Mouse (Mus musculus): ENCODE measurements around the gene Grid1. TPM values are rescaled to one million over a fixed set of nuclear protein-coding genes. Genes with fewer than 3 reads are reported as not detected.

Grid1 gene
- polyA plus RNA-seq, 1 experiment from 2014 or later, result 6.2 TPM

GRCm38 (mm10) chr14:34919221-34919620 is 99.3 kb downstream of the Grid1 start:
- H3K4me1 ChIP-seq (ENCODE audit: control insufficient read depth, insufficient read depth, low read length), result peaks cover 13% of the 10 kb centered on the region; the same call in 1 of the 2 replicates
- ATAC-seq, result no peak
- no peak overlapping the region for H3K9ac ChIP-seq (ENCODE audit: low read depth, low read length)
- H3K27me3 ChIP-seq (ENCODE audit: control insufficient read depth, insufficient read depth, low read depth, low read length), result no peaks in the 10 kb centered on the region
- no peak overlapping the region for H3K4me3 ChIP-seq (ENCODE audit: low read depth, low read length)
- H3K4me2 ChIP-seq (ENCODE audit: low read length), result no peak overlapping the region
- WGBS, result 48% methylated on average over 6 of the region's 6 CpGs
- no peak overlapping the region for H3K27ac ChIP-seq (ENCODE audit: low read length)
- H3K36me3 ChIP-seq (ENCODE audit: control insufficient read depth, insufficient read depth, low read length), result no peaks in the 10 kb centered on the region
- no peaks in the 10 kb centered on the region for H3K9me3 ChIP-seq (replicated peaks; ENCODE audit: control insufficient read depth, low read length, poor library complexity, severe bottlenecking)

DNA sequence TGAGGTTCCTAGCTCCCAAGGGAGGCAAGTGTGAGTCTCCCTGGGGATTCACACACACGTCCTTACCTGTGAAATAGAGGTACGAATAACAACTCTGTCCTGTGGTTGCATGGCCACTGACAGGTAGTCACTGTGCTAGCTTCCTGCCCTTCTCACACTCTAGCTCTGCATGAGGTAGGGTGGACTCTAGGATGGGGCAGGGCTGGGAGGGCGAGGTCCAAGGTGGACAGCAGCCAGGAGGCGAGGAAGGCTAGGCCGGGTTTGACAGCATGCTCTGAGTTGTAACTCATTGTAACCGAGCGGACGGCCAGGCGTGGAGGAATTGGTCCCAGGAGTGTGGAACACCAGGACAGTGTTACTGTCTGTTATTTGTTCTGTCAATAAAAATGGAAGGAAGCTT is 101.4 kb downstream of the Grid1 start:
- no peak overlapping the region for H3K4me2 ChIP-seq (ENCODE audit: low read length)
- peaks cover 11% of the 10 kb centered on the region; the same call in 1 of the 2 replicates for H3K4me1 ChIP-seq (ENCODE audit: control insufficient read depth, insufficient read depth, low read length)
- WGBS, result 83% methylated on average over 9 of the region's 9 CpGs
- no peak overlapping the region for H3K27ac ChIP-seq (ENCODE audit: low read length)
- ATAC-seq, result no peak
- no peak overlapping the region for H3K9ac ChIP-seq (ENCODE audit: low read depth, low read length)
- no peaks in the 10 kb centered on the region for H3K36me3 ChIP-seq (ENCODE audit: control insufficient read depth, insufficient read depth, low read length)
- no peak overlapping the region for H3K4me3 ChIP-seq (ENCODE audit: low read depth, low read length)
- no peaks in the 10 kb centered on the region for H3K27me3 ChIP-seq (ENCODE audit: control insufficient read depth, insufficient read depth, low read depth, low read length)
- no peaks in the 10 kb centered on the region for H3K9me3 ChIP-seq (replicated peaks; ENCODE audit: control insufficient read depth, low read length, poor library complexity, severe bottlenecking)

- Histone ChIP-seq H3K27ac (ENCODE audit: low read length) (no peak overlapping the region), H3K4me3 (ENCODE audit: low read depth, low read length) (no peak overlapping the region), H3K27me3 (ENCODE audit: control insufficient read depth, insufficient read depth, low read depth, low read length) (no peaks in the 10 kb centered on the region), H3K4me1 (ENCODE audit: control insufficient read depth, insufficient read depth, low read length) (peaks cover 3% of the 10 kb centered on the region; the same call in 1 of the 2 replicates), H3K9me3 (replicated peaks; ENCODE audit: control insufficient read depth, low read length, poor library complexity, severe bottlenecking) (no peaks in the 10 kb centered on the region), H3K36me3 (ENCODE audit: control insufficient read depth, insufficient read depth, low read length) (no peaks in the 10 kb centered on the region), H3K9ac (ENCODE audit: low read depth, low read length) (no peak overlapping the region), H3K4me2 (ENCODE audit: low read length) (no peak overlapping the region)
- WGBS, result 84% methylated on average over 5 of the region's 5 CpGs
- ATAC-seq, result no peak
Measured at GRCm38 (mm10) chr14:34925021-34925420, 105.1 kb downstream of the Grid1 start.

DNA sequence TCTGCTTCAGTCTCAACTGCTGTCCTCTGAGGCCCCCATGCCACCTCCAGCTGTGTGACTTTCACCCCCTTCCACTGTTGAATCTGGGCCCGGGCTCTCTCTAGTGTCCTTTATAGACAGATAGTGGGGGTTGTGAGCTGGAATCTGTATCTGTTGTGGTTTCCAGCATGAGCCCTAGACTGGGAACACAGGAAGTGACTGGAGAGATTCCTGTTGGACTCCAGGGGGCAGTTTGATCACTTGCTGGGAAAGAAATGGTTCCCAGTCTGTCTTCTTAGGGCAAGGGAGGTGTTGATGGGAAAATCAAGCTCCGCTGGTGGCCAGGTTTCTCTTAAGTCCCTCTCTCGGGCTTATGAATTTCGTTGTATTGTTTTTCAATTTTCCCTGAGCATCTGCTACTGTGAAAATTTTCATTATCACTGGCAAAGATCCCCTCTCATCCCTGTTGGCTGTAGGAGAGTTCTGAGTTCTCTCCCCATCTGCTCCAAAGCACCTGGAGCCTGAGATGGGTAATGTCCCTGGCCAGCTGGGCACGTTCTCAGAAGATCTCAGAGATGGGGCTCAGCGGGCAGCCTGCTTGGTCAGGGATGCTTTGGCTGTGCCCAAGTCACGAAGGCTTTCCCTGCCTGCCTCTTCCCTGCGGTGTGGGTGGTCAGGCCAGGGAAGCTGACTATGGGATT is 110.3 kb downstream of the Grid1 start:
- H3K4me1 ChIP-seq (ENCODE audit: control insufficient read depth, insufficient read depth, low read length), result peaks cover 9% of the 10 kb centered on the region
- H3K9ac ChIP-seq (ENCODE audit: low read depth, low read length), result no peak overlapping the region
- no peaks in the 10 kb centered on the region for H3K36me3 ChIP-seq (ENCODE audit: control insufficient read depth, insufficient read depth, low read length)
- ATAC-seq, result no peak
- 77% methylated on average over 8 of the region's 8 CpGs for WGBS
- no peak overlapping the region for H3K4me3 ChIP-seq (ENCODE audit: low read depth, low read length)
- H3K27ac ChIP-seq (ENCODE audit: low read length), result no peak overlapping the region
- no peak overlapping the region for H3K4me2 ChIP-seq (ENCODE audit: low read length)
- H3K27me3 ChIP-seq (ENCODE audit: control insufficient read depth, insufficient read depth, low read depth, low read length), result no peaks in the 10 kb centered on the region
- no peaks in the 10 kb centered on the region for H3K9me3 ChIP-seq (replicated peaks; ENCODE audit: control insufficient read depth, low read length, poor library complexity, severe bottlenecking)

DNA sequence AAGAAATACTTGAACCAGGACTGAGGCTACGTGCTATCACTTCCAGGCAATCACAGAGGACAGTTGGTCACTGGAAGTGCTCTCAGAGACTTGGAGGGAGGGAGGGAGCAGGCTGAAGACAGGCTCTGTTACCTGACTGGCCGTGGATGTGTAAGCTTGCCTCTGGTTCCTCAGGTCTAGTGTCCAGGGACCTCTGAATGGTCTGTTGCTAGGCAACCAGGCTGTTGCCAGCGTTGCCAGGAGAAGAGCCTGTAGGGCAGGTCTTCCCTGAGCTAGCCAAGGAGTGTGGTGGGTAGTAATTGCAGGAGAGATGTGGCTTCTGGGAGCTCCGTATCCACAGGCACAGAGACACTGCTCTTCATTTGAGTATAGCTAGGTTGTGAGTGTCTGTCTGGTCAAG is 113.3 kb downstream of the Grid1 start:
- peaks cover 20% of the 10 kb centered on the region for H3K4me1 ChIP-seq (ENCODE audit: control insufficient read depth, insufficient read depth, low read length)
- H3K9ac ChIP-seq (ENCODE audit: low read depth, low read length), result no peak overlapping the region
- H3K27me3 ChIP-seq (ENCODE audit: control insufficient read depth, insufficient read depth, low read depth, low read length), result no peaks in the 10 kb centered on the region
- H3K4me3 ChIP-seq (ENCODE audit: low read depth, low read length), result no peak overlapping the region
- H3K9me3 ChIP-seq (replicated peaks; ENCODE audit: control insufficient read depth, low read length, poor library complexity, severe bottlenecking), result no peaks in the 10 kb centered on the region
- 28% methylated on average over 4 of the region's 4 CpGs for WGBS
- no peak overlapping the region for H3K4me2 ChIP-seq (ENCODE audit: low read length)
- ATAC-seq, result peak; percentile 63
- no peaks in the 10 kb centered on the region for H3K36me3 ChIP-seq (ENCODE audit: control insufficient read depth, insufficient read depth, low read length)
- H3K27ac ChIP-seq (ENCODE audit: low read length), result no peak overlapping the region

DNA sequence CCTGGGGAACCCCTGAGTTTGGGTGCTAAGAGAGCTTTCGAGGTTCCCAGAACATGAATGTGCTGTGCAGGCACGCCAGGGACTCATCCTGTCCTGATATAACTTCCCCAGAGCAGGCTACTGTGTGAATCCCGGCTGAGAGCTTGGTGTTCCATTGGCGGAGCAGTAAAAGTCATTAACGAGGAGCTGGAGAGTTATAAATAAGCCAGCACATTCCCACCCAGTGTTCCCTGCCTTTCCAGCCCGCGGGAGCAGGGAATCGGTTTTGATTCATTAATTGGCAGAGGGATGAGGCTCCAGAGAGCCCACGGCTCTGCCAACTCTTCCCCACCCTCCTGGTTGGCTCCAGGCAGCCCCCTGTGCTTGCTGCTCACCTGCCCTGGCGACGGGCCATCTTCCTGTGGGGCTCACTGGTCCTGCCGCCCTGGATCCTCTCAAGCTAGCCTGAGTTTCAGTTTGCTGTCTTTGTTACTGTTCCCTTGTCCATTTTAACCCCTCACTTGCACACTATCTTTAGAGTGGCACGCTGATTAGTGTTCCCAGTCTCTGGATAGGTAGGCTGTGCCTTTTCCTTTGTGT is 116.4 kb downstream of the Grid1 start:
- Histone ChIP-seq H3K27me3 (ENCODE audit: control insufficient read depth, insufficient read depth, low read depth, low read length) (no peaks in the 10 kb centered on the region), H3K4me1 (ENCODE audit: control insufficient read depth, insufficient read depth, low read length) (peaks cover 20% of the 10 kb centered on the region), H3K36me3 (ENCODE audit: control insufficient read depth, insufficient read depth, low read length) (no peaks in the 10 kb centered on the region), H3K27ac (ENCODE audit: low read length) (no peak overlapping the region), H3K9me3 (replicated peaks; ENCODE audit: control insufficient read depth, low read length, poor library complexity, severe bottlenecking) (no peaks in the 10 kb centered on the region), H3K9ac (ENCODE audit: low read depth, low read length) (no peak overlapping the region), H3K4me2 (ENCODE audit: low read length) (peak overlapping the region; percentile 26; the same call in 1 of the 2 replicates), H3K4me3 (ENCODE audit: low read depth, low read length) (no peak overlapping the region)
- WGBS, result 45% methylated on average over 13 of the region's 13 CpGs
- ATAC-seq, result peak; percentile 39; the same call in 1 of the 2 replicates

GRCm38 (mm10) chr14:34944390-34944979 is 124.6 kb downstream of the Grid1 start:
- Histone ChIP-seq H3K9me3 (replicated peaks; ENCODE audit: control insufficient read depth, low read length, poor library complexity, severe bottlenecking) (no peaks in the 10 kb centered on the region), H3K36me3 (ENCODE audit: control insufficient read depth, insufficient read depth, low read length) (no peaks in the 10 kb centered on the region), H3K4me1 (ENCODE audit: control insufficient read depth, insufficient read depth, low read length) (peaks cover 14% of the 10 kb centered on the region), H3K27me3 (ENCODE audit: control insufficient read depth, insufficient read depth, low read depth, low read length) (no peaks in the 10 kb centered on the region), H3K4me2 (ENCODE audit: low read length) (no peak overlapping the region), H3K27ac (ENCODE audit: low read length) (no peak overlapping the region), H3K9ac (ENCODE audit: low read depth, low read length) (no peak overlapping the region), H3K4me3 (ENCODE audit: low read depth, low read length) (no peak overlapping the region)
- ATAC-seq, result no peak
- WGBS, result 85% methylated on average over 14 of the region's 14 CpGs

- Histone ChIP-seq H3K9me3 (replicated peaks; ENCODE audit: control insufficient read depth, low read length, poor library complexity, severe bottlenecking) (no peaks in the 10 kb centered on the region), H3K27me3 (ENCODE audit: control insufficient read depth, insufficient read depth, low read depth, low read length) (no peaks in the 10 kb centered on the region), H3K36me3 (ENCODE audit: control insufficient read depth, insufficient read depth, low read length) (no peaks in the 10 kb centered on the region), H3K27ac (ENCODE audit: low read length) (peak overlapping the region; percentile 77), H3K4me3 (ENCODE audit: low read depth, low read length) (no peak overlapping the region), H3K4me2 (ENCODE audit: low read length) (no peak overlapping the region), H3K4me1 (ENCODE audit: control insufficient read depth, insufficient read depth, low read length) (peaks cover 14% of the 10 kb centered on the region), H3K9ac (ENCODE audit: low read depth, low read length) (no peak overlapping the region)
- ATAC-seq, result peak; percentile 72
- 86% methylated on average over 17 of the region's 17 CpGs for WGBS
Measured at GRCm38 (mm10) chr14:34945471-34946313, 125.8 kb downstream of the Grid1 start.

Data from midbrain, embryonic 16.5 days (tissue).